Mouse (Mus musculus): ENCODE measurements around the gene Nup160. TPM values are rescaled to one million over a fixed set of nuclear protein-coding genes. Genes with fewer than 3 reads are reported as not detected.
A peak's percentile ranks its signal among the peaks of the same experiment; 100 is the strongest.

The Nup160 gene
- polyA plus RNA-seq, 1 experiment: 7.7 TPM

GRCm38 (mm10) chr2:90726818-90727217 is 49.8 kb downstream of the Nup160 start:
- TF ChIP-seq POLR2A (IDR thresholded peaks at IDR 0.05; ENCODE audit: borderline replicate concordance, extremely low read depth, low read depth, low read length) (no peak), CTCF (IDR thresholded peaks at IDR 0.05; ENCODE audit: insufficient read depth, low read length) (no peak)
- no peak overlapping the region for H3K4me3 ChIP-seq (replicated peaks; ENCODE audit: extremely low read depth, low read depth, low read length)
- no peaks in the 10 kb centered on the region for H3K4me1 ChIP-seq (ENCODE audit: control insufficient read depth, insufficient read depth, low read length)
- DNase-seq: no peak
- 99% methylated on average over 3 of the region's 3 CpGs for WGBS

GRCm38 (mm10) chr2:90735326-90735725 is 58.3 kb downstream of the Nup160 start:
- DNase-seq: no peak
- Histone ChIP-seq H3K4me1 (ENCODE audit: control insufficient read depth, insufficient read depth, low read length) (no peaks in the 10 kb centered on the region), H3K4me3 (replicated peaks; ENCODE audit: extremely low read depth, low read depth, low read length) (no peak overlapping the region)
- WGBS: 90% methylated on average over 11 of the region's 11 CpGs
- TF ChIP-seq POLR2A (IDR thresholded peaks at IDR 0.05; ENCODE audit: borderline replicate concordance, extremely low read depth, low read depth, low read length): no peak
- TF ChIP-seq CTCF (IDR thresholded peaks at IDR 0.05; ENCODE audit: insufficient read depth, low read length): no peak

GRCm38 (mm10) chr2:90738801-90739200 is 61.8 kb downstream of the Nup160 start:
- no peaks in the 10 kb centered on the region for H3K4me1 ChIP-seq (ENCODE audit: control insufficient read depth, insufficient read depth, low read length)
- no peak overlapping the region for H3K4me3 ChIP-seq (replicated peaks; ENCODE audit: extremely low read depth, low read depth, low read length)
- no peak for DNase-seq
- WGBS: 88% methylated on average over 3 of the region's 3 CpGs
- TF ChIP-seq POLR2A (IDR thresholded peaks at IDR 0.05; ENCODE audit: borderline replicate concordance, extremely low read depth, low read depth, low read length) (no peak), CTCF (IDR thresholded peaks at IDR 0.05; ENCODE audit: insufficient read depth, low read length) (no peak)

GRCm38 (mm10) chr2:90739327-90739726 is 62.3 kb downstream of the Nup160 start:
- no peak for DNase-seq
- no peak for TF ChIP-seq POLR2A (IDR thresholded peaks at IDR 0.05; ENCODE audit: borderline replicate concordance, extremely low read depth, low read depth, low read length)
- TF ChIP-seq CTCF (IDR thresholded peaks at IDR 0.05; ENCODE audit: insufficient read depth, low read length): no peak
- 92% methylated on average over 3 of the region's 3 CpGs for WGBS

GRCm38 (mm10) chr2:90739921-90740320 is 62.9 kb downstream of the Nup160 start:
- TF ChIP-seq CTCF (IDR thresholded peaks at IDR 0.05; ENCODE audit: insufficient read depth, low read length) (no peak), POLR2A (IDR thresholded peaks at IDR 0.05; ENCODE audit: borderline replicate concordance, extremely low read depth, low read depth, low read length) (no peak)
- Histone ChIP-seq H3K4me1 (ENCODE audit: control insufficient read depth, insufficient read depth, low read length) (no peaks in the 10 kb centered on the region; the same call in 1 of the 2 replicates), H3K4me3 (replicated peaks; ENCODE audit: extremely low read depth, low read depth, low read length) (no peak overlapping the region)
- 88% methylated on average over 5 of the region's 5 CpGs for WGBS
- no peak for DNase-seq

More at GRCm38 (mm10) chr2:90739327-90739726, 62.3 kb downstream of the Nup160 start:
- no peaks in the 10 kb centered on the region; the same call in 1 of the 2 replicates for H3K4me1 ChIP-seq (ENCODE audit: control insufficient read depth, insufficient read depth, low read length)
- no peak overlapping the region for H3K4me3 ChIP-seq (replicated peaks; ENCODE audit: extremely low read depth, low read depth, low read length)

GRCm38 (mm10) chr2:90744285-90745052 is 67.5 kb downstream of the Nup160 start:
- WGBS: 55% methylated on average over 12 of the region's 12 CpGs
- Histone ChIP-seq H3K4me1 (ENCODE audit: control insufficient read depth, insufficient read depth, low read length) (peaks cover 5% of the 10 kb centered on the region), H3K4me3 (replicated peaks; ENCODE audit: extremely low read depth, low read depth, low read length) (peak overlapping the region; percentile 51)
- TF ChIP-seq POLR2A (IDR thresholded peaks at IDR 0.05; ENCODE audit: borderline replicate concordance, extremely low read depth, low read depth, low read length) (no peak), CTCF (IDR thresholded peaks at IDR 0.05; ENCODE audit: insufficient read depth, low read length) (no peak)
- DNase-seq: peak; percentile 12

GRCm38 (mm10) chr2:90745053-90745678 is 68.2 kb downstream of the Nup160 start, which contains the start of gene Fnbp4:
Gene Fnbp4, plus strand, starts transcription at chr2:90745370.
- peak; percentile 94 for DNase-seq
- peak within 1 kb of the TSS; percentile 100 for H3K4me3 ChIP-seq (replicated peaks; ENCODE audit: extremely low read depth, low read depth, low read length)
- H3K4me1 ChIP-seq (ENCODE audit: control insufficient read depth, insufficient read depth, low read length): peaks cover 12% of the 10 kb centered on the region
- TF ChIP-seq CTCF (IDR thresholded peaks at IDR 0.05; ENCODE audit: insufficient read depth, low read length) (no peak), POLR2A (IDR thresholded peaks at IDR 0.05; ENCODE audit: borderline replicate concordance, extremely low read depth, low read depth, low read length) (peak; percentile 62; the same call in 1 of the 2 replicates)
- WGBS: under 1% methylated on average over 44 of the region's 44 CpGs

GRCm38 (mm10) chr2:90745740-90746537 is 68.9 kb downstream of the Nup160 start:
- no peak for DNase-seq
- peaks cover 12% of the 10 kb centered on the region for H3K4me1 ChIP-seq (ENCODE audit: control insufficient read depth, insufficient read depth, low read length)
- WGBS: under 1% methylated on average over 54 of the region's 54 CpGs
- H3K4me3 ChIP-seq (replicated peaks; ENCODE audit: extremely low read depth, low read depth, low read length): peak overlapping the region; percentile 100
- TF ChIP-seq POLR2A (IDR thresholded peaks at IDR 0.05; ENCODE audit: borderline replicate concordance, extremely low read depth, low read depth, low read length) (no peak), CTCF (IDR thresholded peaks at IDR 0.05; ENCODE audit: insufficient read depth, low read length) (no peak)

- no peak for DNase-seq
- Histone ChIP-seq H3K4me1 (ENCODE audit: control insufficient read depth, insufficient read depth, low read length) (peaks cover 12% of the 10 kb centered on the region), H3K4me3 (replicated peaks; ENCODE audit: extremely low read depth, low read depth, low read length) (peak overlapping the region; percentile 100)
- TF ChIP-seq POLR2A (IDR thresholded peaks at IDR 0.05; ENCODE audit: borderline replicate concordance, extremely low read depth, low read depth, low read length) (no peak), CTCF (IDR thresholded peaks at IDR 0.05; ENCODE audit: insufficient read depth, low read length) (no peak)
- WGBS: 8% methylated on average over 4 of the region's 4 CpGs
These were observed 69.5 kb downstream of the Nup160 start for GRCm38 (mm10) chr2:90746538-90746865.

Measured in lung, adult 2 months (tissue).